In genomic region chr8:88696228-88696627, GRCm38 (mm10) we compare ENCODE assay signal across 8 mouse cellular contexts. TPM values are rescaled to one million over a fixed set of nuclear protein-coding genes. Genes with fewer than 3 reads are reported as not detected.
DNase-seq lines count a peak whose midpoint lies in the region; ATAC-seq lines count a peak whose summit lies in the region.

No protein-coding gene starts in this region.

- H3K27me3 ChIP-seq in kidney, embryonic 16.5 days (ENCODE audit: insufficient read depth, low read length), result no peaks in the 10 kb centered on the region
- 0 out of 2 replicates have a peak, but pooled peaks cover 6% of the 10 kb centered on the region for H3K27me3 ChIP-seq in hindbrain, embryonic 12.5 days

- intact Hi-C loops in left cerebral cortex, postnatal 36 days (cut with DNase I), result no loop called here

- no peak overlapping the region; the same call in 1 of the 2 replicates for H3K9ac ChIP-seq in kidney, embryonic 16.5 days (replicated peaks; ENCODE audit: low read length)
- no peak overlapping the region for H3K9ac ChIP-seq in hindbrain, embryonic 12.5 days

- no peak for ATAC-seq in kidney, embryonic 16.5 days (ENCODE audit: low FRiP score, low TSS enrichment)
- ATAC-seq in hindbrain, embryonic 12.5 days (ENCODE audit: low FRiP score), result 0 out of 2 replicates have a peak, but pooled peaks have one; percentile 2
- ATAC-seq in megakaryocyte-erythroid progenitor cell, adult 5-6 weeks (replicated peaks; ENCODE audit: low FRiP score, low TSS enrichment, poor library complexity, severe bottlenecking), result 0 out of 2 replicates have a peak, but pooled peaks have one; percentile 7

- peaks cover 21% of the 10 kb centered on the region for H3K4me1 ChIP-seq in kidney, embryonic 16.5 days (ENCODE audit: insufficient read depth, low read length)
- peaks cover 6% of the 10 kb centered on the region for H3K4me1 ChIP-seq in hindbrain, embryonic 12.5 days

- H3K36me3 ChIP-seq in kidney, embryonic 16.5 days (ENCODE audit: insufficient read depth, low read length), result no peaks in the 10 kb centered on the region
- no peaks in the 10 kb centered on the region for H3K36me3 ChIP-seq in hindbrain, embryonic 12.5 days

- H3K27ac ChIP-seq in kidney, embryonic 16.5 days (ENCODE audit: low read length), result no peak overlapping the region
- H3K27ac ChIP-seq in hindbrain, embryonic 12.5 days, result no peak overlapping the region

- no peak for DNase-seq in kidney, postnatal 4 days
- peak; percentile 48 to 55 for DNase-seq in cerebellum, postnatal 14 days
- DNase-seq in adrenal gland, postnatal 14 days, result no peak
- DNase-seq in layer of hippocampus, adult 9-10 months (ENCODE audit: low spot score), result no peak
- DNase-seq in left cerebral cortex, postnatal 36 days (ENCODE audit: low spot score in 2 of 2), result no peak

- H3K4me2 ChIP-seq in kidney, embryonic 16.5 days (replicated peaks; ENCODE audit: low read depth, low read length), result peak overlapping the region; percentile 57
- H3K4me2 ChIP-seq in hindbrain, embryonic 12.5 days (replicated peaks), result peak overlapping the region; percentile 46

- 18% methylated on average over 7 of the region's 7 CpGs for WGBS in kidney, embryonic 16.5 days
- 26% methylated on average over 7 of the region's 7 CpGs for whole genome bisulfite sequencing in hindbrain, embryonic 12.5 days

- H3K4me3 ChIP-seq in kidney, embryonic 16.5 days (ENCODE audit: low read length), result peak overlapping the region; percentile 75
- peak overlapping the region; percentile 73 for H3K4me3 ChIP-seq in hindbrain, embryonic 12.5 days

- H3K9me3 ChIP-seq in kidney, embryonic 16.5 days (ENCODE audit: low read length), result no peaks in the 10 kb centered on the region
- no peaks in the 10 kb centered on the region for H3K9me3 ChIP-seq in hindbrain, embryonic 12.5 days (replicated peaks)

RNA-seq across cellular contexts. Expression of gene Cyld, which starts 0.6 kb away (rescaled TPM):
- polyA plus RNA-seq in kidney, embryonic 16.5 days (2015; fragmentation: Nextera tagmentation; extraction: Ambion mirVana), result 13.1 and 15.2 TPM in 2 replicates
- 18.3 and 19.3 TPM in 2 replicates for polyA plus RNA-seq in hindbrain, embryonic 12.5 days (2016; fragmentation: Nextera tagmentation; extraction: Ambion mirVana)
- total RNA-seq in megakaryocyte-erythroid progenitor cell, adult 5-6 weeks (2014; fragmentation: Nextera tagmentation), result 22.8 and 23.4 TPM in 2 replicates
- 23.5 and 31.9 TPM in 2 replicates for total RNA-seq in megakaryocyte-erythroid progenitor cell, adult 5-6 weeks (2017)
- 36.6 and 39.8 TPM in 2 replicates for total RNA-seq in adrenal gland, postnatal 14 days (2021)
- 100 to 1,000 TPM in 1 of 2 experiments, 10 to 100 TPM in 1; 91.2 to 111 TPM for total RNA-seq in left cerebral cortex, postnatal 36 days (2021)

RNA-seq across cellular contexts. Expression of gene Nod2, which starts 49.1 kb away (rescaled TPM):
- polyA plus RNA-seq in kidney, embryonic 16.5 days (2015; fragmentation: Nextera tagmentation; extraction: Ambion mirVana), result 0.32 and 0.37 TPM in 2 replicates
- polyA plus RNA-seq in hindbrain, embryonic 12.5 days (2016; fragmentation: Nextera tagmentation; extraction: Ambion mirVana), result 0.13 and 0.25 TPM in 2 replicates
- not detected in 2 replicates for total RNA-seq in megakaryocyte-erythroid progenitor cell, adult 5-6 weeks (2014; fragmentation: Nextera tagmentation)
- total RNA-seq in megakaryocyte-erythroid progenitor cell, adult 5-6 weeks (2017), result 0.19 TPM in 1 of 2 replicates, not detected in the other
- 0.64 and 0.78 TPM in 2 replicates for total RNA-seq in adrenal gland, postnatal 14 days (2021)
- total RNA-seq in left cerebral cortex, postnatal 36 days (2021), result under 1 TPM; 0.27 to 0.45 TPM

Comparison
In these comparisons a context has a peak if more than half of its experiments do, and no peak if none do; other contexts are left out.
1. DNase-seq: peak in cerebellum, postnatal 14 days (2 of 2); none in kidney, postnatal 4 days (0 of 2), adrenal gland, postnatal 14 days (single experiment), layer of hippocampus, adult 9-10 months (single experiment) and left cerebral cortex, postnatal 36 days (0 of 2).